ENCODE assay signal across 22 mouse cellular contexts in genomic region chr1:33496128-33496527, GRCm38 (mm10).
DNase-seq lines count a peak whose midpoint lies in the region; ATAC-seq and TF ChIP-seq lines count a peak whose summit lies in the region.
"Had no signal": no experiment of that assay in that cellular context is flagged by ENCODE, and none has a peak within 500 bp of the region (broad histone marks: within the 10 kb centered on the region; RNA-seq: fewer than 3 reads in every experiment).

No protein-coding gene starts in this region.

- no peak for DNase-seq in midbrain, embryonic 11.5 days (ENCODE audit: low spot score, missing footprints)
- DNase-seq in 416B (ENCODE audit: low read depth): peak; percentile 43
- DNase-seq in brain, embryonic 14.5 days (ENCODE audit: low read depth): peak; percentile 19
- no peak for DNase-seq in thymus, adult 2 months
- DNase-seq: adrenal gland, postnatal 10 days; cerebellum, adult 18-20 months; cerebellum, adult 9-11 months; cerebellum, postnatal 36 days; gastrocnemius, postnatal 10 days; heart, adult 2 months; heart, postnatal 14 days had no signal

- H3K4me1 ChIP-seq in midbrain, embryonic 12.5 days: peaks cover 24% of the 10 kb centered on the region
- peaks cover 6% of the 10 kb centered on the region for H3K4me1 ChIP-seq in midbrain, embryonic 11.5 days (ENCODE audit: control insufficient read depth, insufficient read depth, low read length)
- H3K4me1 ChIP-seq in thymus, adult 2 months (replicated peaks; ENCODE audit: control insufficient read depth, insufficient read depth, low read length): peaks cover 4% of the 10 kb centered on the region; the same call in 1 of the 2 replicates
- H3K4me1 ChIP-seq: embryonic facial prominence, embryonic 10.5 days; heart, embryonic 15.5 days had no signal

- no peaks in the 10 kb centered on the region for H3K9me3 ChIP-seq in midbrain, embryonic 12.5 days
- no peaks in the 10 kb centered on the region for H3K9me3 ChIP-seq in midbrain, embryonic 11.5 days (ENCODE audit: control insufficient read depth, low read length)
- H3K9me3 ChIP-seq: embryonic facial prominence, embryonic 10.5 days; G1E; heart, embryonic 15.5 days; hindbrain, embryonic 10.5 days had no signal

- H3K4me3 ChIP-seq in midbrain, embryonic 12.5 days: no peak overlapping the region
- H3K4me3 ChIP-seq in midbrain, embryonic 11.5 days (ENCODE audit: low read depth, low read length): no peak overlapping the region
- no peak overlapping the region for H3K4me3 ChIP-seq in thymus, adult 2 months (ENCODE audit: control insufficient read depth, insufficient read depth, low read length)
- H3K4me3 ChIP-seq: embryonic facial prominence, embryonic 10.5 days; heart, adult 2 months; heart, embryonic 15.5 days; hindbrain, embryonic 10.5 days had no signal

- TF ChIP-seq CTCF in brain, embryonic 14.5 days (IDR thresholded peaks at IDR 0.05; ENCODE audit: borderline replicate concordance, extremely low read depth, insufficient read depth, insufficient read length): no peak
- TF ChIP-seq CTCF in thymus, adult 2 months (IDR thresholded peaks at IDR 0.05; ENCODE audit: borderline replicate concordance, control insufficient read depth, extremely low read depth, insufficient read depth, low read length, poor library complexity): no peak

- no peak overlapping the region for H3K9ac ChIP-seq in midbrain, embryonic 12.5 days (replicated peaks)
- H3K9ac ChIP-seq in midbrain, embryonic 11.5 days (ENCODE audit: low read length): no peak overlapping the region
- H3K9ac ChIP-seq: heart, embryonic 15.5 days; hindbrain, embryonic 14.5 days had no signal

- TF ChIP-seq POLR2A in brain, embryonic 14.5 days (IDR thresholded peaks at IDR 0.05; ENCODE audit: borderline replicate concordance, extremely low read depth, insufficient read depth, insufficient read length, poor library complexity, severe bottlenecking): no peak
- TF ChIP-seq POLR2A in thymus, adult 2 months (IDR thresholded peaks at IDR 0.05; ENCODE audit: control insufficient read depth, extremely low read depth, insufficient read depth, low read length, poor library complexity): no peak

- 88% methylated on average over 4 of the region's 4 CpGs for WGBS in midbrain, embryonic 12.5 days
- WGBS in midbrain, embryonic 11.5 days: 90% methylated on average over 4 of the region's 4 CpGs
- WGBS in thymus, adult 2 months: 91% methylated on average over 4 of the region's 4 CpGs

- 0 out of 2 replicates have a peak overlapping the region, but pooled peaks have one; percentile 60 for H3K27ac ChIP-seq in midbrain, embryonic 12.5 days (replicated peaks)
- no peak overlapping the region for H3K27ac ChIP-seq in midbrain, embryonic 11.5 days (ENCODE audit: low read depth, low read length)
- H3K27ac ChIP-seq in thymus, adult 2 months (ENCODE audit: control insufficient read depth, insufficient read depth, low read length): no peak overlapping the region
- H3K27ac ChIP-seq: embryonic facial prominence, embryonic 10.5 days; heart, adult 2 months; heart, embryonic 15.5 days had no signal

- no peaks in the 10 kb centered on the region for H3K36me3 ChIP-seq in midbrain, embryonic 12.5 days
- no peaks in the 10 kb centered on the region for H3K36me3 ChIP-seq in midbrain, embryonic 11.5 days (ENCODE audit: control insufficient read depth, insufficient read depth, low read length)
- no peaks in the 10 kb centered on the region for H3K36me3 ChIP-seq in thymus, adult 2 months (ENCODE audit: control insufficient read depth, insufficient read depth, low read length)
- H3K36me3 ChIP-seq: embryonic facial prominence, embryonic 10.5 days; heart, embryonic 15.5 days; hindbrain, embryonic 10.5 days had no signal

- ATAC-seq in midbrain, embryonic 12.5 days (ENCODE audit: low FRiP score, low read depth): no peak
- ATAC-seq in midbrain, embryonic 11.5 days (ENCODE audit: low FRiP score): no peak
- peak; percentile 88 for ATAC-seq in megakaryocyte, adult 5-6 weeks (ENCODE audit: poor library complexity, severe bottlenecking)
- ATAC-seq in activated CD4-positive, CD25-positive, alpha-beta regulatory T cell, adult 4 months: no peak
- ATAC-seq: forebrain, embryonic 14.5 days; inflammation-experienced regulatory T-cells, adult 6 months had no signal

- no peak overlapping the region for H3K4me2 ChIP-seq in midbrain, embryonic 12.5 days (replicated peaks)
- no peak overlapping the region for H3K4me2 ChIP-seq in midbrain, embryonic 11.5 days
- H3K4me2 ChIP-seq: heart, embryonic 11.5 days; heart, embryonic 15.5 days; hindbrain, embryonic 14.5 days had no signal

- no peaks in the 10 kb centered on the region for H3K27me3 ChIP-seq in midbrain, embryonic 12.5 days
- H3K27me3 ChIP-seq in midbrain, embryonic 11.5 days (ENCODE audit: control insufficient read depth, insufficient read depth, low read length): no peaks in the 10 kb centered on the region
- no peaks in the 10 kb centered on the region for H3K27me3 ChIP-seq in thymus, adult 2 months (ENCODE audit: control insufficient read depth, insufficient read depth, low read length)
- H3K27me3 ChIP-seq: heart, embryonic 15.5 days had no signal

Comparison
In these comparisons a context has a peak if more than half of its experiments do, and no peak if none do; other contexts are left out.
1. DNase-seq: peak in 416B (single experiment) and brain, embryonic 14.5 days (single experiment); none in midbrain, embryonic 11.5 days (single experiment) and thymus, adult 2 months (single experiment).